Mouse (Mus musculus) left cerebral cortex, postnatal 10 days (tissue): ENCODE data around the gene B3galt5. TPM values are rescaled to one million over a fixed set of nuclear protein-coding genes. Genes with fewer than 3 reads are reported as not detected.
"Not testable (repeated sequence)": the region's sequence is repeated elsewhere in the genome, so short reads cannot be mapped to it uniquely, and the experiment has no call there.

Experiments
- DNase-seq, 2 experiments: peaks; one replicate each; pipeline ENCODE4 v3.0.0; 2021 to 2022; ENCODE audit warnings: low spot score in 2 of 2, mixed read lengths in 1 of 2; ENCODE audit errors: extremely low spot score in 1 of 2
- intact Hi-C: fragments of 180-260 bp; cut with DNase I; formaldehyde crosslinking; loops from one replicate; pipeline ENCODE4 v1.15.1; 2025
- total RNA-seq, 2 experiments: library from RNA; stranded (reverse); gene quantifications; 2 replicates each; pipeline ENCODE4 v1.2.3; 2021

B3galt5 gene
- total RNA-seq, 2 experiments from 2014 or later = 5.1 to 7.5 TPM

- intact Hi-C loops = no loop called here
- DNase-seq = peak; percentile 21 to 34
Observed at GRCm38 (mm10) chr16:96326110-96326999, 90.8 kb downstream of the B3galt5 start.

GRCm38 (mm10) chr16:96327251-96327650 lies 91.7 kb downstream of the B3galt5 start:
- intact Hi-C loops, DNase-seq: not testable (repeated sequence)

GRCm38 (mm10) chr16:96339570-96339969 lies 104.0 kb downstream of the B3galt5 start:
- intact Hi-C loops = no loop called here
- DNase-seq = no peak

GRCm38 (mm10) chr16:96341269-96341668 lies 105.7 kb downstream of the B3galt5 start:
- intact Hi-C loops = loop anchor here (1.0 to 10.0 kb wide), 2 partner anchors 111 to 186 kb away; no protein-coding TSS in a partner anchor
- DNase-seq = peak; percentile 34 to 48

- DNase-seq = no peak
- intact Hi-C loops = loop anchor here (1.0 to 10.0 kb wide), 2 partner anchors 112 to 187 kb away; no protein-coding TSS in a partner anchor
Observed at GRCm38 (mm10) chr16:96341945-96342344, 106.3 kb downstream of the B3galt5 start.

GRCm38 (mm10) chr16:96345117-96345516 lies 109.5 kb downstream of the B3galt5 start:
- peak; percentile 82 to 89 for DNase-seq
- intact Hi-C loops = loop anchor here (10.0 kb wide), 1 partner anchor 190 kb away; no protein-coding TSS in a partner anchor

GRCm38 (mm10) chr16:96348070-96348469 lies 112.5 kb downstream of the B3galt5 start:
- intact Hi-C loops = loop anchor here (10.0 kb wide), 1 partner anchor 193 kb away; no protein-coding TSS in a partner anchor
- peak in 1 of 2 experiments; percentile 41 for DNase-seq

- no peak for DNase-seq
- intact Hi-C loops = loop anchor here (10.0 kb wide), 1 partner anchor 194 kb away; no protein-coding TSS in a partner anchor
Observed at GRCm38 (mm10) chr16:96348766-96349165, 113.2 kb downstream of the B3galt5 start.

- DNase-seq = no peak
- intact Hi-C loops = no loop called here
Observed at GRCm38 (mm10) chr16:96351520-96351919, 115.9 kb downstream of the B3galt5 start.

GRCm38 (mm10) chr16:96353296-96353896 lies 117.8 kb downstream of the B3galt5 start:
- intact Hi-C loops = no loop called here
- no peak for DNase-seq

GRCm38 (mm10) chr16:96353996-96354395 lies 118.4 kb downstream of the B3galt5 start:
- intact Hi-C loops = no loop called here
- no peak for DNase-seq

- DNase-seq = peak; percentile 7 to 83
- intact Hi-C loops = loop anchor here (2.0 kb wide), 1 partner anchor 313 kb away; no protein-coding TSS in a partner anchor
Observed at GRCm38 (mm10) chr16:96357903-96358302, 122.3 kb downstream of the B3galt5 start.

GRCm38 (mm10) chr16:96361305-96362124 lies 125.9 kb downstream of the B3galt5 start:
- no peak for DNase-seq
- intact Hi-C loops = no loop called here

GRCm38 (mm10) chr16:96362873-96363272 lies 127.3 kb downstream of the B3galt5 start:
- intact Hi-C loops = no loop called here
- DNase-seq = no peak

GRCm38 (mm10) chr16:96363277-96363676 lies 127.7 kb downstream of the B3galt5 start:
- DNase-seq = no peak
- intact Hi-C loops = no loop called here

GRCm38 (mm10) chr16:96364870-96365269 lies 129.3 kb downstream of the B3galt5 start:
- DNase-seq = no peak
- intact Hi-C loops = no loop called here
